Mouse (Mus musculus) G1E (cell line): ENCODE data around the gene Fhit.

Experiments
- CTCF ChIP-seq: IDR thresholded peaks from 2 replicates; pipeline ENCODE4 v1.5.1; 2012; ENCODE audit warnings: low read depth, low read length, inconsistent platforms, mixed read lengths
- GATA1 ChIP-seq: IDR thresholded peaks from 2 replicates; pipeline ENCODE4 v1.6.1; 2012; ENCODE audit warnings: borderline replicate concordance, low read length, inconsistent platforms, mixed read lengths
- GATA2 ChIP-seq: IDR thresholded peaks from 2 replicates; pipeline ENCODE4 v1.6.1; 2012; ENCODE audit warnings: low read depth, low read length, inconsistent platforms, borderline replicate concordance
- POLR2AphosphoS5 ChIP-seq: IDR thresholded peaks from 2 replicates; pipeline ENCODE4 v1.6.1; 2012; ENCODE audit warnings: low read depth, low read length, inconsistent platforms; ENCODE audit not compliant: insufficient replicate concordance
- TAL1 ChIP-seq: conservative IDR thresholded peaks from 2 replicates; pipeline ENCODE4 v1.6.1; 2012; ENCODE audit warnings: low read depth, low read length, inconsistent platforms, mixed read lengths

GRCm38 (mm10) chr14:10047123-10047783 is 1114.6 kb downstream of the Fhit start:
- TF ChIP-seq POLR2AphosphoS5 (no peak), CTCF (no peak), TAL1 (no peak), GATA1 (no peak), GATA2 (no peak)
